Mouse (Mus musculus): ENCODE measurements around the gene Fam118b. TPM values are rescaled to one million over a fixed set of nuclear protein-coding genes. Genes with fewer than 3 reads are reported as not detected.

Gene Fam118b
- polyA plus RNA-seq, 1 experiment, result 79.5 TPM

DNA sequence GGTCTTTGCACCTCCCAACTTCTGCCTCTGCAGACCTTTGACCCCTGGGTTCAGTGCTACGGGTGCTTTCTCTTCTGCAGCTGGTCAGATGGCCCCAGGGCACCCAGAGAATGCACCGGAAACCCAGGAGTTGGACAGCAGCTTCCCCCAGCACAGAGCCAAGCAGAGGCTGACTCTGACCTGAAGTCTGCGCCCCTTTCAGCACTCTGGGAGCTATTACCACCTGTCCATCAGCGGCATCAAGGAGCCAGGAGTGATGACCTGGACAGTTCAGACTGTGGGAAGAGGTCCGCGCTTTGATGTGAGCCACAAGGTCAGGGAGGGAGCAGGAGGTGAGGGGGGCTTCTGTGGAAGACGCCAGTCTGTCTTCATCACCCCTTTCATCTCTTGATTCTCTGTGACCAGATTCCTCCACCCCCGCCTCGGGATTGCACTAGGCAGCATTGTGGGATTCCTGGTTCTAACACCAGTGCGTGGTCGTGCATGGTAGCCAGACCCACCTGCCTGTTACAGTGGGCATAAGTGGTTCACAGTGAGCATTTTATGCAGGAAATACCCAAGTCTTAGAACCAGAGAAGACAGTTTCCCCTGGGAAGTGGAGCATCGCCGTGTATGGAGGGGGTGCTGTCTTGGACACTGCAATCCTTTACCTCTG lies 15.9 kb upstream of the Fam118b start:
- no peak overlapping the region for H3K4me3 ChIP-seq (ENCODE audit: control insufficient read depth, low read depth, low read length)
- no peak overlapping the region for H3K27ac ChIP-seq (ENCODE audit: control insufficient read depth, insufficient read depth, low read depth, low read length)
- no peak for TF ChIP-seq POLR2A (IDR thresholded peaks at IDR 0.05; ENCODE audit: control insufficient read depth, low read depth, low read length)
- no peak for TF ChIP-seq CTCF (IDR thresholded peaks at IDR 0.05; ENCODE audit: control insufficient read depth, insufficient read depth, insufficient replicate concordance, low read depth, low read length)
- no peaks in the 10 kb centered on the region for H3K27me3 ChIP-seq (ENCODE audit: control insufficient read depth, insufficient read depth, low read length)
- H3K36me3 ChIP-seq (ENCODE audit: control insufficient read depth, insufficient read depth, low read length), result no peaks in the 10 kb centered on the region
- peaks cover 9% of the 10 kb centered on the region for H3K4me1 ChIP-seq (ENCODE audit: control insufficient read depth, insufficient read depth, low read length)

DNA sequence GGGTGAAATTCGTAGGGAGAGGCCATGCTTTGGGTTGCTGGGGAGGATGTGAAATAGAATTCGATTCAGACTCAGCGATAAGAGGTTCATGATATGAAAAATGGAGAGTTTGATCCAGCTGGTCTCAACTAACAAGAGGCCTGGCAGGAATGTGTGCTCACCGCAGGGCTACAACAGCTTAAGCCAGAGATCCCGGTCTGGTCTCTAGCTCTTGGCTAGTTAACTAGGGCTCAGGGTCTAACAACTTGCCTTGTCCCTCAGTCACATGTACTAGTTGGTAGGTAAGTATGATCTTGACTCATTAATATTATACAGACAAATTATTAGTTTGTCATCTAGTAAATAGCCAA lies 15.2 kb upstream of the Fam118b start:
- no peak overlapping the region for H3K27ac ChIP-seq (ENCODE audit: control insufficient read depth, insufficient read depth, low read depth, low read length)
- H3K36me3 ChIP-seq (ENCODE audit: control insufficient read depth, insufficient read depth, low read length), result no peaks in the 10 kb centered on the region
- H3K27me3 ChIP-seq (ENCODE audit: control insufficient read depth, insufficient read depth, low read length), result no peaks in the 10 kb centered on the region
- TF ChIP-seq CTCF (IDR thresholded peaks at IDR 0.05; ENCODE audit: control insufficient read depth, insufficient read depth, insufficient replicate concordance, low read depth, low read length) (no peak), POLR2A (IDR thresholded peaks at IDR 0.05; ENCODE audit: control insufficient read depth, low read depth, low read length) (no peak)
- peak overlapping the region; percentile 4; the same call in 1 of the 2 replicates for H3K4me3 ChIP-seq (ENCODE audit: control insufficient read depth, low read depth, low read length)
- H3K4me1 ChIP-seq (ENCODE audit: control insufficient read depth, insufficient read depth, low read length), result peaks cover 9% of the 10 kb centered on the region

DNA sequence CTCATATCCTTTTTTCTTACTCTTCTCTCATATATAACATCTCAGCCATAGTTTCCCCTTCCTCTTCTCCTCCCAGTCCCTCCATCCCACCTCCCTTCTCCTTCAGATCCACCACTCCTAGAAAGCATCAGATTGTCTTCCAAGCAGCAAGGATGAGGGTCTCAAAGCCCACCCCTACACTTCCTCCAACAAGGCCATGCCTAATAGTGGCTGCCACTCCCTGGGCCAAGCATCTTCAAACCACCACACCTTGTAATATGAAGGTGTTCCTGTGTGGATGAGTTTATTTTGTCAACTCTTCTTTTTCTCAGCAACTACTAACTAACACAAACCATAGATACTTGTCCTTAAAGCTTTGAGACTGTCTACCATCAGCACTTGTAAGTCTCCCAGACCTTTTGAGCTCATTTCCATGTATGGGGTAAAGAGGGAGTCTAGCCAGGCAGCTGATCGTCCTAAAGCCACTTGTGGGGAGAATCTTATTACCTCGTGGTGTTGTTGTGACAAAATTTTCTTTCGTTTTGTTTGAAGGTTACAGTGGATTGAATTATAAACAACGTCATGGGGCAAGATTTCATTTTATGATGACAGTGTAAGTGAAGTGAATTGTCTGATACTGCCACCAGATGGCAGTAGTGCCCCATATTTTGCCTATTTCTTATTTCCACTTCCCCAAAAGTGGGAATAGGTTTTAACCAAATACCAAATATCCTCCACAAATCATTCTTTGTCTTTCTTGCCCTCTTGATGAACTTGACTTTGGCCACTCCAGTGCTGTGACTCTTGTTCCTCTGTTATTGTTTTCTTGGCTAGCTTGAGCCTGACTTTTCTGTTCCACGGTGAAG lies 14.6 kb upstream of the Fam118b start:
- Histone ChIP-seq H3K4me1 (ENCODE audit: control insufficient read depth, insufficient read depth, low read length) (peaks cover 9% of the 10 kb centered on the region), H3K27me3 (ENCODE audit: control insufficient read depth, insufficient read depth, low read length) (no peaks in the 10 kb centered on the region), H3K27ac (ENCODE audit: control insufficient read depth, insufficient read depth, low read depth, low read length) (no peak overlapping the region), H3K4me3 (ENCODE audit: control insufficient read depth, low read depth, low read length) (peak overlapping the region; percentile 64), H3K36me3 (ENCODE audit: control insufficient read depth, insufficient read depth, low read length) (no peaks in the 10 kb centered on the region)
- TF ChIP-seq POLR2A (IDR thresholded peaks at IDR 0.05; ENCODE audit: control insufficient read depth, low read depth, low read length) (no peak), CTCF (IDR thresholded peaks at IDR 0.05; ENCODE audit: control insufficient read depth, insufficient read depth, insufficient replicate concordance, low read depth, low read length) (peak; percentile 10; the same call in 1 of the 2 replicates)

DNA sequence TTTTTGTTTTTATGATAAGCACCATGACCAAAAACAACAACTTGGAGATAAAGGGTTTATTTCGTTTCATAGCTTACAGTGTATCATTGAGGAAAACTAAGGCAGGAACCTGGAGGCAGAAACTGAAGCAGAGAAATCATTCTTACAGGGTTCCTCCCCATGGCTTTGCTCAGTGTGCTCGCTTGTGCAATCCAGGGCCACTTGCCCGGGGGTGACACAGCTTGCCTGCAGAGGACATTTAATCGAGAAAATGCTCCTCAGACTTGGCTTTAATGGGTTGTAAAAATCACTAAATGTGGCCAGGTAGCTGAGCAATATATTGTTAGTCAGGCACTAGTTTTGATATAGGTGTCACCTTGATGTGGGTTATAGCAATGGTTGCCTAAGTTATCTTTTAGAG lies 10.8 kb upstream of the Fam118b start:
- Histone ChIP-seq H3K27ac (ENCODE audit: control insufficient read depth, insufficient read depth, low read depth, low read length) (no peak overlapping the region), H3K4me3 (ENCODE audit: control insufficient read depth, low read depth, low read length) (no peak overlapping the region), H3K27me3 (ENCODE audit: control insufficient read depth, insufficient read depth, low read length) (no peaks in the 10 kb centered on the region), H3K36me3 (ENCODE audit: control insufficient read depth, insufficient read depth, low read length) (no peaks in the 10 kb centered on the region; the same call in none of the 2 replicates), H3K4me1 (ENCODE audit: control insufficient read depth, insufficient read depth, low read length) (peaks cover 9% of the 10 kb centered on the region)
- TF ChIP-seq CTCF (IDR thresholded peaks at IDR 0.05; ENCODE audit: control insufficient read depth, insufficient read depth, insufficient replicate concordance, low read depth, low read length) (no peak), POLR2A (IDR thresholded peaks at IDR 0.05; ENCODE audit: control insufficient read depth, low read depth, low read length) (no peak)

DNA sequence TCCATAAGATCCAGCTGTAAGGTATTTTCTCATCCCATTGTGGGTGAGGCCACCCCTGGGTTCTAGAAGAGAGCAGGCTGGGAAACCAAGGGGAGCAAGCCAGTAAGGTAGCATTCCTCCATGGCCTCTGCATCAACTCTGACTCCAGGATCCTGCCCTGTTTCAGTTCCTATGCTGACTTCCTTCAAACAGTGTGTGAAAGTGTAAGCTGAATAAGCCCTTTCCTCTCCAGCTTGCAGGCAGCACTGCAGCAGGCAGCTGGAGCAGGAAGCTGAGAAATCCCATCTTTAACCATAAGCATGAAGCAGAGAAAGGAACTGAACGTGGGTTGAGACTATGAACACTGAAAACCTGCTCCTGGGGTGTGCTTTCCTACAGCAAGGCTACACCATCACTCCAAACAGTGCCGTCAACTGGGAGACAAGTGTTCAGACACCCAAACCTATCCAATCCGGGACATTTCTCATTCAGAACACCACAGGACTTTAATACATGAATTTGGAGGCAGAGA lies 10.3 kb upstream of the Fam118b start:
- Histone ChIP-seq H3K4me1 (ENCODE audit: control insufficient read depth, insufficient read depth, low read length) (peaks cover 9% of the 10 kb centered on the region), H3K4me3 (ENCODE audit: control insufficient read depth, low read depth, low read length) (no peak overlapping the region), H3K27me3 (ENCODE audit: control insufficient read depth, insufficient read depth, low read length) (no peaks in the 10 kb centered on the region), H3K36me3 (ENCODE audit: control insufficient read depth, insufficient read depth, low read length) (no peaks in the 10 kb centered on the region; the same call in none of the 2 replicates), H3K27ac (ENCODE audit: control insufficient read depth, insufficient read depth, low read depth, low read length) (no peak overlapping the region)
- TF ChIP-seq CTCF (IDR thresholded peaks at IDR 0.05; ENCODE audit: control insufficient read depth, insufficient read depth, insufficient replicate concordance, low read depth, low read length), result no peak
- no peak for TF ChIP-seq POLR2A (IDR thresholded peaks at IDR 0.05; ENCODE audit: control insufficient read depth, low read depth, low read length)

DNA sequence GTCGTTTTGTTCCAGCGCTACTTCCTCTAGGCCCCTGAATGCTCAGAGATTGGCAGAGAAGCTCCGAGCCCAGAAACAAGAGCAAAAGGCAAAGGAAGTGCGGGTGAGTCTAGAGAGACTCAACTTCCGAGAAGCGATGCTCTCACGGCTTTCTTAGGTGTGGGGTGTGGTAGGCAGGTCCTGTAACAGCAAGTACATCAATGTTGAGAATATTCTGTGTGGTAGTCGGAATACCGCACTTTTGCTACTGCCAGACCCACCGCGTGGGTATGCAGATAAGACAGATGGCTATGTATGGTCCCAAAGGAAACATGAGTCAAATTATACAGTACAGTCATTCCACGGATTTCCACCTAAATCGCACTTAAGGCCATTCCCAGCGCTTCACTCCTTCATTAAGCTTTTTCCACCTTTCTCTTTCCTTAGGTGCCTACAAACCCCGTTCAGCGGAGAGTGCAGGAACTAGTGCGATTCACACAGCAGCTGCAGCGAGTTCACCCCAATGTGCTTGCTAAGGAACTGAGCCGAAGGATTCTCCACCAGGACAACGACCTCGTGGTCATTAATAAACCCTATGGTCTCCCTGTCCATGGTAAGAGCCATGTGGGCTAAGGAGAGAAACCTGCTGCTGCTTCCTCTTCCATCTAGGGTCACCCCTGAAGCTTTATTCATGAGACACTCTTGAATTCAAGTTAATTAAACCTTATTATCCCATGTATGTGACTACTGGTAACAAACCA lies 541 bp upstream of the Fam118b start:
- H3K4me1 ChIP-seq (ENCODE audit: control insufficient read depth, insufficient read depth, low read length), result peaks cover 4% of the 10 kb centered on the region
- peak overlapping the region; percentile 69; the same call in 1 of the 2 replicates for H3K27ac ChIP-seq (ENCODE audit: control insufficient read depth, insufficient read depth, low read depth, low read length)
- H3K4me3 ChIP-seq (ENCODE audit: control insufficient read depth, low read depth, low read length), result peak overlapping the region; percentile 94
- H3K36me3 ChIP-seq (ENCODE audit: control insufficient read depth, insufficient read depth, low read length), result peaks cover 3% of the 10 kb centered on the region; the same call in 1 of the 2 replicates
- TF ChIP-seq POLR2A (IDR thresholded peaks at IDR 0.05; ENCODE audit: control insufficient read depth, low read depth, low read length) (no peak), CTCF (IDR thresholded peaks at IDR 0.05; ENCODE audit: control insufficient read depth, insufficient read depth, insufficient replicate concordance, low read depth, low read length) (no peak)
- no peaks in the 10 kb centered on the region for H3K27me3 ChIP-seq (ENCODE audit: control insufficient read depth, insufficient read depth, low read length)

All from testis, adult 2 months (tissue).